Mouse (Mus musculus) liver (tissue): Measurements from ENCODE around the gene Rdh11.
"Not testable (repeated sequence)": the region's sequence is repeated elsewhere in the genome, so short reads cannot be mapped to it uniquely, and the experiment has no call there.

Source experiments
- DNase-seq: peaks from one replicate; pipeline ENCODE4 v3.0.0-alpha.2; 2020; ENCODE audit warnings: mixed read lengths

The Rdh11 gene

DNA sequence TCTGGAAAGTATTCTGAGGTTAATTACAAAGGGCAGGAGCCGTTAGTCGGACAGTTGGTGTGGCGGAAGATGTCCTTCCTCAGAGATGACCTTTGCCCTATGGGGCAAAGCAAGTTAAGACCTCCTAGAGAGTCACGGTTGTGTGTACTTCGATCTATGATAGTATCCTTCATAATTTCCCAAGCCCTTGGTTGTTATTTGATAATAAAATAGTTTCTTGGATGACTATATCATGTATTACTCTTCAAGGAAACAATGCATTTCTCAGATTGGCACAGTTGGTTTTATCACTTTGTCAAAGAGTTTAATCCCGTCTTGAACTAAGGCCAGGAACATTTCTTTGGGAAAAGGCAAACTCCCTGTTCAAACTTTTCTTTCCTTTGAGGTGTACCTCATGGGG is at the start of gene Rdh11:
Gene Rdh11, minus strand, starts transcription at position 101 of the 400 bp plus-strand sequence.
- DNase-seq = no peak

DNA sequence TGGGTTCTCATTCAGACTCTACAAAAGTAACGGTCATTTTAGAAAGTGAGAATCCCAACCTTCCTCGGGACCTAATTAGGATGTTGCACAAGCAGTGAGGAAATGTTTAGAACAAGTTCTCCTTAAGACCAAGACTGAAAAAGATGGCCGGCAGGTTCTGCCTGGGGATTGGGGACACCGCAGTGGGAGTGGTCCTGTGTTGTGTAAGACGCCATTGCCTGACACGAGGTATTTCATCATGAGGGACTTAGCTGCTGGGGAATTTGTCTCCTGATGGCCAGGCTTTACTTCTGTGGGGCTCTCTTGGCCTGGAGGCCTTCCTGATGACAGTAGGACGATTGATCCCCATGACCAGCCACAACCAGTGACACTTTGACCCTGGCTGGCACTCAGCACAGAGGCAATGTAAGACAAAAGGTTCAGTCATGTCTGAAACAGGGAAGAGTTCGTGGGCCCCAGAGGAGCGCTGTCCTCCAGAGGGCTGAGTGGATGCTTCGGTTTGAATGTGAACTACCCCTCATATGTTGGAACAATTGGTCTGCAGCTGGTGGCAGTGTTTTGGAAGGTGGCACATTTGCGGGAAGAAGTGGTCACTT is 43.5 kb upstream of the Rdh11 start:
- DNase-seq = no peak

DNA sequence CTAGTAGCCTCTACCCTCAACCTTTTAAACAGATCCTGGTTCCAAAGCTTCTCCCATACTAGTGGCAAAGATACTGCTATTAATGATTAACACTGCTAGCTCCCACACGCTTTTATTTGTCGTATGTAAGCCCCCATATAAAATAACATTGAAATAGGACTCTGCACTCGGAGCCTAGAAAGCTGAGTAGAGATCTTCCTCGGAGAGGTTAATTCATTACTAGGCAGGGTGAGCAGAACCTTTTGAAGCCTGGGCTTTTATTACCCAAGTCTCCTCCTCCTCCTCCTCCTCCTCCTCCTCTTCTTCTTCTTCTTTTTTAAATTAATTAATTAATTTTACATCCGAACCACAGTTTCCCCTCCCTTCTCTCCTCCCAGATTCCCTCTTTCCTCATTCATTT is 25.4 kb upstream of the Rdh11 start:
- DNase-seq = no peak

DNA sequence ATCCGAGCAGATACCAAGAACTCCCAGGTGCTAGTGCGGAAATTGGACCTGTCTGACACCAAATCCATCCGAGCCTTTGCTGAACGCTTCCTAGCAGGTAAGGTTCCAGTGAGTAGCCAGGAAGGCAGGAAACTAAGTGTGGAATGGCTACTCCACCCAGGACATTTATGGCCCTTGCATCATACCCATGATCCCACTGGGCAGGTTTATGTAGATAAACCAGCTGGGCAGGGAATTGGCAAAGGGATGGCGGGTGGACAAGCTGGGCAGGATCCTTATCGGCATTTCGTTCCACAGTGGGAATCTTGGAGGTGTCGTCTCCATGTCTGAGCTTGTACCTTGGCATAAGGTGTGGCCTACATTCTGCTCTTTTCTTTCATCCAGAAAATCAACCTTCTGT is 19.4 kb upstream of the Rdh11 start:
- no peak for DNase-seq

DNA sequence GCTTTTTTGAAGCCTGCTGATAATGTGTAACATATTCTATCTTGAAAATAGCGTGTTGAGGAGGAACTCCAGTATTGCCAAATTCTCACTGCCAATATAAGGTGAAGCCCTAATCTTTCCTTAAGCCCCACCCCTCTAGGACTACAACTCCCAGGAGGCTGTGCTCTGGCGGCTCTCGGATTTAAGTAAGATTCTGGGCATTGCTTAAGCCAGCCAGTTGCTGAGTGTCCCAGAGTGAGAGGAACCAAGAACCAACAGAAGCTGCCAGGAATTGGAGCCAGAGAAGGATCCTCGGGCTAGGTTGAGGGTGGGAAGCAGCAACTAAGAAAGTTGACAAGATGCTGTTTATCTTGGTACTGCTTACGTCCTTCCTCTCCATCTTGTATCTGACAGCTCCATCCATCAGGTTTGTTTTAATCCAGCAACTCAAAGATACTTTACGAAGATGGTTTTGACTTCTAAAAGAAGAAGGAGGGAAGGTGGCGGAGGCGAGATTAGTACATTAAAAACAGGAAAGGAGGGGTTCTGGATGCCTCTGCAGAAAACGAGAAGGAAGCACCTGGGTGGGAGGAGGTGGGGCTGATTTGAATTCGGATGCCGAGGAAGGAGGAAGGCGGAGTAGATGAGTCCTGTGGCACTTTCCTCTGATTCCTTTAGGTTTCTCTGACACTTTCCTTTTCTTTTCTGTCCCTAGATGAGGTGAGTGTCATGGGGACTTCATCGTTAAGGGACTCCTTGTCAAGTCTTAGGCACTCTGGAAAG is 16.8 kb upstream of the Rdh11 start, which contains the start of gene Rdh12:
Gene Rdh12, plus strand, starts transcription at position 212 of the 762 bp plus-strand sequence.
- DNase-seq = no peak

DNA sequence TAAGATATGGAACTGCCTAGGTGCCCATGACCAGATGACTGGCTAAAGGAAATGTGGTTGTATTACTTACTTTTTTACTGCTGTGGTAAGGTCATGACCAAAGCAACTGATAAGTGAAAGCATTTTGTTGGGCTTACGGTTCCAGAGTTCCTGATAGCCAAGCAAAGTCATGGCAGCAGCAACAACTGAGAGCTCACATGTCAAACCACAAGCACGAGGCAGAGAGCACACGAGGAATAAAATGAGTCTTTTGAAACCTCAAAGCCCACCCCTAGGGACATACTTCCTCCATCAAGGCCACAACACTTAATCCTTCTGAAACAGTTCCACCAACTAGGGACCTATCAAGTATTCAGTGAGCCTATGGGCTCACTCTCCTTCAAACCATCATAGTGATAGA is 9.8 kb upstream of the Rdh11 start:
- DNase-seq = no peak

DNA sequence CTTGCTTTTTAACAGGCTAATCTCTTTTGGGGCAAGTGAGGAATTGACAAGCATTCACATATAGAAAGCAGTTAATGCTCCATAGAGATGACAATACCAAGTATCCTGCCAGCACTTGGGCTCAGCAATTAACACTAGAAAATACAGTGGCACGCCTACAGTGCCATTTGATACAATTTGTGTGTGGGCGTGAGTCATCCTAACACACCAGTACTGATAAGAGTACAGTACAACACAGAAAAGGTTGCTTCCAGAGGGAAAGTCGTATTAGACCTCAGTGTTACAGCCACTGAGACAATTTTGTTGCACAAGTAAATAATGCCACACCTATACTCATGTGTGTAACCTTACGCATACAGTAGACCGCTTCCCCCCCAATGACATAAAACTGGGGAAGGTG is 5.0 kb upstream of the Rdh11 start:
- no peak for DNase-seq

DNA sequence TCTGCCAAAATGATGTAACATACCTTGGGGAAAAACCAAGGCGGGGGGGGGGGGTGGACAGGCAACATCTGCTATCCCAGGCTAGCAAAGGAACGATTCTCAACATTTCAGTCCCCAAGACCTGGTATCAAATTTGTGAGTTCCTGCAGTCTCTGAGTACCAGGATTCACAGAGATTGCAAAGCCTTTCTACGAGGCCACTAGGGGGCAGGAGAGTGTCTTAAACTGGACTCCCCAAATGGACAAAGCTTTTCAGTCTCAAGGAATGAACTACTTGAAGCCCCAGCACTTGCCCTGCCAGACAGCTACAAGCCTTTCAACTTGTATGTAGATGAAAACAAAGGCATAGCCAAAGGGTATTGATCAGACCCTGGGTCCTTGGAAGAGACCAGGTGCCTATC is 1.3 kb upstream of the Rdh11 start:
- DNase-seq = peak; percentile 74

DNA sequence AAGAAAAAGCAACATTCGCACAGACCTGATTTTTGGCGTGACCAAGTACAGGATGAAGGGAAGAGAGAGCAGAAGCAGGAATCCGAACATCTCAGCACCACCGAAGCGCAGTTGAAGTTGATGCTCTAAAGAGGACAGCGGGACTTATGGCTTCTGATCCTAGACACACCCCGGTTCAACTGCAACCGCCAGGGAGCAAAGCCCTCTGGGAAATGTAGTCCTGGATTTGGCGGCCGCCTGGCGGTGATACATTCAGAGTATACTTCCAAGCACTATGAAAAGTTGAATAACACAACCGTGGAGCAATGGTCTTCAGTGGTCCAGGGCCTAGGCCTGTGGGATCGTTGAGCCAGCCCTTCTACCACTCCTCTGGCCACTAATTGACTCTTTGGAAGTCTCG is 392 bp downstream of the Rdh11 start:
- DNase-seq = peak; percentile 84

DNA sequence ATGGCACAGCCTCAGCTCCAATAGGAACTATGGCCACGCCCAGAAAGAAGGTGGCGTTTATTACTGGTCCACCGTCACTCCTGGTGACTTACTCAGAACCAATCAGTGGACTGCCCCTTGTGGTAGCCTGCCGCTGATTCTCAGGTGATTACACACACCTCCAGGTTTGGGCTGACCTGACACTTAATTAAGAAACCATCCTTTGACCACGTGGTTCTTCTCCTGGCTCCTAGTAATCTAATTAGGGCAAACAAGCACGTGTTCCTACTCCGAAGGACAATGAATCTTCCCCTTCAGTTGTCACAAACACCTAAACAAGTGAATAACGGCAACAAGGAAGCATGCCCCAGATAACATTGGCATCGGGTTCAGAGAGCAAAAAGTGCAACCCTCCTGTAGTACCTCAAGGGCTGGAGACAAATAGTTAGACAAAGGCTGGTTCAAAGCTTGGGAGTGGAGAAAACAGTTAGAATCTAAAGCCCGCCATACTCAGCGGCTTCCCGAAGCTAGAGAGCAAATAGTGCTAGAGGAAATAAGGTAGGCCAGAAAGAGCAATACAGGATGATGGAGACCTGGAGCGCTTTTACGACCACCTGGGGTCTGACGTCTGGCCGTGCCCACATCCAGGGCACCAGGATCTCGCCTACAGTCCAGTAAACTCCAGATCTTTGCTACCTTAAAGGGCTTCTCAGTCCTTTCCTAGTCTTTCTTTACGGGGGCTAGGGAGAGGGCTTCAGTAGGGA is 991 bp downstream of the Rdh11 start:
- peak; percentile 90 for DNase-seq

DNA sequence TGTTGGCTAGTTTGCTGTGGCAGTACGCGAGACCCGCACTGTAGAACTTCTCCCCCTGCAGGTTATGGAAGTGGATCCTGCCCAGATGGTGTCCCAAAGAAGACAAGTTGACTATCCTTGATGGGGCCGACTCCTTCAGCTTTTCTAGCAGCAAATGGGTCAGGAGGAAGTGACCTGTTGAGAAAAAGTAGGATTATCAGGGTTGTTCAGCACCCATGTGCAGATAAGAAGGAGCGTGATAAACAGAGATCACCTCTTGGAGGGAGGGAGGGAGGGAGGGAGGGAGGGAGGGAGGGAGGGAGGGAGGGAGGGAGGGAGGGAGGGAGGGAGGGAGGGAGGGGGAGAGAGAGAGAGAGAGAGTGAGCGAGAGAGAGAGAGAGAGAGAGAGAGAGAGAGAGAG is 6.9 kb downstream of the Rdh11 start:
- not testable (repeated sequence) for DNase-seq

DNA sequence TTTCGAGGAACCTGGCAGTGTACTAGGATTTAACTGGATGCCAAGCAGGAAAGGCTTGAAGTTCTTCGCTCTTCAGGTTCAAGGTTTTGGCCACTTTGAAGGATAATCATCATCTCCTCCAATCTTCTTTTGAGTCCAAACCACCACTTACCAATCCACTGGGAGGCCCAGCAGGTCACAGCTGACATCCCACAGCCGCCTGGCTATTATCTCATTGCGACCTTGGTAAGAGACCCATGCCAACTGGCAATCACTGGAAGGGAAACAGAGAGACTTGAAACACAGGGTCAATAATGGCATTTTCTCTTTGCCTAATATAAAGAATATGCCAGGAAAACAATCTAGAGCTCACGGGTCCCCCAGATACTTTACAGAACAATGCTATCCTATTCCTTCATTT is 16.1 kb downstream of the Rdh11 start:
- DNase-seq = no peak

DNA sequence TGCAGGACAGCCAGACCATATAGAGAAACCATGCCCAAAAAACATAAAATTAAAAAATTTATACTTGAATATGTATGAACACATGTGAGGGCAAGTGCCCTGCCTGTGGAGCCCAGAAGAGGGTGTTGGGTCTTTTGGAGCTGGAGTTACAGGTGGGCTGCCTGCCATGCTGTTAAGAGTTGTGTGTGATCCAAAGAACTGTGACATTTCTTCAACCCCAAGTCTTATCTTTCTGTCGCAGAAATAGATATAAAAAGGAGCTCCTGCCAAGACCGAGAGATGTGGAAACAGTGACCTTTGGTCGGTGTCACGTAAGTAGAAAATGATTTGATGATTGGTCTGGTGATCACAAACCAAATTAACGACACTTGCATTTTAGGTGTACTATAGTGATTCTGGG is 18.4 kb downstream of the Rdh11 start:
- DNase-seq = peak; percentile 35

DNA sequence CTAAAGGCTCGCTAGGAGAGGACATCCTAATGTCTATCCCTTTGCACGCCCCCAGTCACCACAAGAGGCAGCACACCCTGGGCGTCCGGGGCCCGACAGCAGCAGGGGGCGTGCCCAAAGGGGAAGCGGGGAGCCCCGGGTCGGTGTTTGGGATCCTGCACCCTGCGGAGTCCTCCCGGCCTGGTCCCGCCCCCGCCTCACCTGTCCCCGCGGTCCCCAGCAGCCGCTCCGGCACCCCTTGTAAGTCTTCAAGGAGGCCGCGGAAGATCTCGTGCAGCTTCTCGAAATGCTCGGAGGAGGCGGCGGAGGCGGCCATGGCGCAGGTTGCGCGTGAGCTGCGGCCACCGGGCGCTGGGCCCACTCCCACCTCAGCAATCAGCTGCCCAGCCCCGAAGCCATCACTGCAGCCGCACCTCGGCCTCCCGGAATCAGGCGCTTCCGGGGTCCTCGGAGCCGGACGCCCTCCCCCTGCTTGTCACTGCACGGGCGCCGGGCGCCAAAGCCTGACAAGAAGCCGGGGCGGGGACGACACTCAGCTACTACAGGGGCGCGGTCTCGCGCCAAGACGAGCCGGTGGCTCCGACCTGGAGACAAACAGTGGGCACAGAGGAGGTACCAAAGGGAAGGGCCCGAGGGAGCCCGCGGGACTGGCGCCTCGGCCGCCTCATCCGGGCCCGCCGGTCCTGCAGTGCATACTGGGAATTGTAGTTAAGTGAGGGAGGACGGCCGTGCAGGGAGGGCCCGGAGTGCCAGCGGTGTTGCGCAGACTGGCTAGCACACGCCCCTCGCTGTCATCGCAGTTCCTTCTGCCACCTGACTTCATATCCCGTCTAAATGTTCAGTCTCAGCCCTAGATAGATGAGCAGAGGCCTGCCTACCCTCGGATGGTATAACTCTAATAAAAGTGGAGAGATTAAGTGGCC is 19.8 kb downstream of the Rdh11 start, which contains the start of gene Vti1b:
Gene Vti1b, minus strand, starts transcription at position 649 of the 923 bp plus-strand sequence.
- DNase-seq = peak; percentile 91

DNA sequence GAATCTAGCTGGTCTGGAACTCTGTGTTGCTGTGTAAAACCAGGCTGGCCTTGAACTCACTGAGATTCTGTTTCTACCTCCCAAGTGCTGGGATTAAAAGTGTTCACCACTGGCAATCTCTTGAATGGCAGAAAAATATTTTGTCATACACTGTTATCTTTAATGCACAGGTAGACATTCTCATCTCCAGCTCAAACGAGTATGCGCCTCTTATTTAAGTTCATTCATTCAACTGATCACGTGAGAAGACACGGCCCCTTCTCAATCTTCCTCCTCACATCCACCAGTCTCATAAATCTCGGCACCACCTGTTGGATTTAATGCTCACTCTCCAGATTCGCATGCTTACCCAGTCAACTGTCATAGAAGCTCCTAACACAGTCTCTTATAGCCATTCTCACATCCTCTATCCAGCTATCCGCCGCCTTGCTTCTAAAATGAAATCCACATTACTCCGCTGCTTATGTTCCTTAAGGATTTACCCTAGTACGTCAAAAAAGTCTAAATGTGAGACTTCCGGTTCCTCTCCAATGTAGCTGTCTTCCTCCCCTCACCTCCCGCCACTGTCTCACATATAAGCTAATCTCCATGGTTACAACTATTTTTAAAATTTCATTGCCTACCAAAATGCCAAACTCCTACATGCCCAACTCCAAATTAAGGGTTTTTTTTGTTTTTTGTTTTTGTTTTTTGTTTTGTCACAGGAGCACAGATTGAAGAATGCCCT is 20.7 kb downstream of the Rdh11 start:
- DNase-seq = no peak

DNA sequence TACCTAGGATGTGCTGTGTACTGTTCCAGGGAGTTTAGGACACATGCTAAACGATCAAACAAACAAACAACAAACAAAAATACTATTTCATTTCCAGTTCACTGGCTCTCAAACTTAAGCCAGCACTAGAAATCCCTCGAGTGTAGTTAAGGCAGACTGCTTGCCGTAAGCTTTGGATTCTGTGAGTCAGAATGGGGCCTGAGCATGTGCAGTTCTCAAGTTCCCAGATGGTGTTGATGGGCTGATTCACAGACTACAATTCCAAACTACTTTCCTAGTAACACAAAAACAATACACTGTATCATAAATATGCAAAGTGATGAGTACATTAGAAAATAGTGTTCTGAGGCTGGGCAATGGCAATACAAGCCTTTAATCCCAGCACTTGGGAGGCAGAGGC is 21.7 kb downstream of the Rdh11 start:
- DNase-seq = no peak

DNA sequence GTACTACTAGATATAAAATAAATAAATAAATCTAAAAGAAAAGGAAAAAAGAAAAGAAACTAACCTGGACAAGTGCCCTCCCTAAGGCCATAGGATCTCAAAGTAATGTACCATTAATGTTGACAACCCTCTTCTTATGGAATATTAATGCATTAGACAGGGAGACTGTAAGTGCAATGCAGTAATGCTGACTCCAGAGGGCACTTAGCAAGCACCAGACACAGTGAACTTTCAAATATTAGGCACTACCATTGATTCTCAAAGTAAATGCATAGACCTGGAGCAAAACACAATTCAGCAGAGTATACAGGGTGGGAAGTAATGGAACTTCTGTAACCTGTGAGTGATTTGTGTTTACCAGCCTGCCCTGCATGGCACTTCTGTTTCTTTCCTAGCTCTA is 22.9 kb downstream of the Rdh11 start:
- no peak for DNase-seq

DNA sequence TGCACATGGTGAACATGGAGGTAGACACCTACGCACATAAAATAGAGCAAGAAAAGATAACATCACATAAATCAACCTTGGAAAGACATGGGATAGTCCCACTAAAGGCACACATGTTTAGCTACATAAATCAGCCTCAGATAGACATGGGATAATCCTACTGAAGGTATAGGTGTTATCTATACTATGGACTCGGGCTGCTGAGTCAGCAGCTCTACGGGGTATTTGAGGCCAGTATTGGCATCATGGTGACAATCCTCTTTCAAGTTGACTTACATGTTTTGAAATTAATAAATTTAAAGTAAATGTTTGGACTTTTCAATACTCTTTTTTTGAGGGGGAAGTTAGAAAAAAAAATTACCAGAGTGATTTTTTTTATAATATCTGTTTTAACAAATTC is 29.2 kb downstream of the Rdh11 start:
- DNase-seq = no peak

DNA sequence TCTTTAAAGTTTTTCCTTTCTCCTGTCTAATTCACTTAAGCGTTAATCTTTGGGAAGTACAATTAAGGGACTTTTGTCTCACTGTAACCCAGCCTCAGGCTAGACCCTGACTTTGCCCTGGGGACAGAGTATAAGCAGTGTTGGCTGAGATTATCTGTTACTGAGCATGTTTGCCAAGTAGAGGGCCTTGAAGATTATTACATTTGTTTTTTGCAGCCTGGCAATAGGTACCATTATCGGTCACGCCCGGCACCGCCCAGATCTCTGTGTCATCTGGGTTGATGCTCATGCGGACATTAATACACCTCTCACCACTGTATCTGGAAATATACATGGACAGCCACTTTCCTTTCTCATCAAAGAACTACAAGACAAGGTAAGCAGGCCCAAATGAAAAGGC is 42.4 kb downstream of the Rdh11 start:
- no peak for DNase-seq

DNA sequence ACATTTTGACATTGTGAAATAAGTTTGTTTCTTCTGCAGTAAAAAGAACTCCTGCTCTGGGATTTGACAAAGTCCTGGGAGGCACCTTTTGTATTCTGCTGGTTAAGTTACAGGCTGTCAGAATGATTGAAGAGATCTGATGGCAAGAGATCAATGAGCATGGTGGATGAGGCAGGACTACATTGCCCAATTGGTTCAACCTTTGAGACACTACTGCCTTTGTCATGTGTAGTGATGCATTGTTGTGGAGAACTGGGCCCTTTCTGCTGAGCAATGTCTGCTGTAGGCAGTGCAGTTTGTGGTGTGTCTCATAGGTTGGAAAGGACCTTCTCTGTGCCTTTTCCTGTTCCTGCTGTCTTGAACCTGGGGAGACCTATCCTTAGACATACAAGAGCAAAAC is 50.7 kb downstream of the Rdh11 start:
- DNase-seq = no peak

DNA sequence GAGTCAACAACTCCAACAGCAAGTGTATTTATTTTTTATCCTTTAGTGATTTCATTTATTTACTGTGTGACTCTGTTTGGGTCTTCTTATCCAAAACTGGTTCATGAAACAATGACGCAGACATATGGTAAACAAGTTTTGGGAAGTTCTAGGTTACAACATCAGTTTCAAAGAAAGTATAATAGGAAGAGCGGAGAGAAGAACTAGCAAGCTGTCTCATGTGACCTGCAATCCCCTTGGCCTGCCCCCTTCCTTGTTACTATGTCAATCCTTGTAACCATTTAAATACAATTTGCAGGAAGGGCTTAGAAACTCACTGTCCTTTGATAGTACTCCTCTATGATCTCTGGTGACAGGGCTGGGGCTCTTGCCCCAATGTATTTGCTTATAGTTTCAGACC is 51.3 kb downstream of the Rdh11 start:
- no peak for DNase-seq

DNA sequence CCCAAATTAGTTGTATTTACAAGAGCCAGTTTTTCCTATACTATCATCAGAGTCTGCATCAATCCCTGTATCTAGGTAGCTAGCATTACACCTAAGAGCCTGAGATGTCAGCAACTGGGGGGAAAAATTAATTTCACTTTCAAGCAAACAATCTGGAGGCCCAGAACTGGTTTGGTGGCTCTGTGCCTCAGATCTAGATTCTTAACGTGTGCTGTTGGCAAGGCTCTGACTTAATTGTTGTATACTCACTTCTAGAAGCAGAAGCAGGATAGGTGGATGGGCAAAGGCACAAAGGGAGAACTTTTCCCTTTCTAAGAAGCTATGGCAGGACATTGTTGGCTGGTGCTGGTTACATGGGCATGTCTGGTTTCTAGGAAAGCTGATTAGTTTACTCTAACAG is 52.7 kb downstream of the Rdh11 start:
- DNase-seq = no peak
